Mouse (Mus musculus) megakaryocyte-erythroid progenitor cell, adult 5-6 weeks (primary cell): ENCODE results near the gene Tpst1. TPM values are rescaled to one million over a fixed set of nuclear protein-coding genes. Genes with fewer than 3 reads are reported as not detected.

Experiments used
- ATAC-seq: replicated peaks from 2 replicates; pipeline ENCODE4 v1.8.0; 2016; ENCODE audit warnings: mild to moderate bottlenecking, inconsistent platforms; ENCODE audit not compliant: severe bottlenecking, poor library complexity, low FRiP score, low TSS enrichment
- total RNA-seq, 2 experiments: library from RNA; stranded (forward) in 1 of 2; stranded (reverse) in 1 of 2; fragments of 200-1000, 215-1000 nt in 1 of 2; fragments of >200 nt in 1 of 2; fragmentation: Nextera tagmentation in 1 of 2; gene quantifications; 2 replicates each; pipeline ENCODE4 v1.2.3; 2014 to 2017

Tpst1 gene
- total RNA-seq, 2 experiments from 2014 or later, result 7.9 to 17.6 TPM

GRCm38 (mm10) chr5:130128686-130129523 lies 55.8 kb downstream of the Tpst1 start:
- no peak for ATAC-seq

GRCm38 (mm10) chr5:130129524-130129793 lies 56.3 kb downstream of the Tpst1 start:
- no peak for ATAC-seq

- no peak for ATAC-seq
These were observed 63.5 kb downstream of the Tpst1 start for GRCm38 (mm10) chr5:130136597-130136996.

GRCm38 (mm10) chr5:130139393-130139792 lies 66.3 kb downstream of the Tpst1 start:
- no peak for ATAC-seq

GRCm38 (mm10) chr5:130141138-130141537 lies 68.0 kb downstream of the Tpst1 start:
- no peak for ATAC-seq

GRCm38 (mm10) chr5:130142041-130142440 lies 68.9 kb downstream of the Tpst1 start:
- ATAC-seq, result no peak

GRCm38 (mm10) chr5:130143101-130143500 lies 70.0 kb downstream of the Tpst1 start:
- ATAC-seq, result no peak

GRCm38 (mm10) chr5:130143977-130144333 lies 70.8 kb downstream of the Tpst1 start:
- no peak for ATAC-seq

GRCm38 (mm10) chr5:130144334-130145312 lies 71.5 kb downstream of the Tpst1 start, which contains the start of gene Kctd7:
Gene Kctd7 (plus strand): TSS chr5:130144861.
- ATAC-seq, result peak; percentile 87

GRCm38 (mm10) chr5:130145961-130146360 lies 72.8 kb downstream of the Tpst1 start:
- ATAC-seq, result no peak

- ATAC-seq, result no peak
These were observed 76.7 kb downstream of the Tpst1 start for GRCm38 (mm10) chr5:130149726-130150310.

- ATAC-seq, result no peak
These were observed 81.2 kb downstream of the Tpst1 start for GRCm38 (mm10) chr5:130154286-130154685.

GRCm38 (mm10) chr5:130158545-130158944 lies 85.4 kb downstream of the Tpst1 start:
- no peak for ATAC-seq

- ATAC-seq, result no peak
These were observed 86.7 kb downstream of the Tpst1 start for GRCm38 (mm10) chr5:130159761-130160201.

- peak; percentile 64 for ATAC-seq
These were observed 90.5 kb downstream of the Tpst1 start for GRCm38 (mm10) chr5:130163670-130164069.

GRCm38 (mm10) chr5:130165213-130165612 lies 92.1 kb downstream of the Tpst1 start:
- peak; percentile 75 for ATAC-seq

GRCm38 (mm10) chr5:130169109-130169508 lies 96.0 kb downstream of the Tpst1 start:
- no peak for ATAC-seq

GRCm38 (mm10) chr5:130170666-130171422 lies 97.7 kb downstream of the Tpst1 start:
- ATAC-seq, result peak; percentile 76

- peak; percentile 75 for ATAC-seq
These were observed 98.4 kb downstream of the Tpst1 start, which contains the start of gene Rabgef1 for GRCm38 (mm10) chr5:130171423-130171954. Gene Rabgef1 (plus strand): TSS chr5:130171798.
